Mouse (Mus musculus) heart, adult 11 months (tissue): ENCODE results near the gene Ttll3.

ENCODE experiments used
- DNase-seq: peaks from one replicate; pipeline ENCODE4 v3.0.0; 2022

Gene Ttll3

DNA sequence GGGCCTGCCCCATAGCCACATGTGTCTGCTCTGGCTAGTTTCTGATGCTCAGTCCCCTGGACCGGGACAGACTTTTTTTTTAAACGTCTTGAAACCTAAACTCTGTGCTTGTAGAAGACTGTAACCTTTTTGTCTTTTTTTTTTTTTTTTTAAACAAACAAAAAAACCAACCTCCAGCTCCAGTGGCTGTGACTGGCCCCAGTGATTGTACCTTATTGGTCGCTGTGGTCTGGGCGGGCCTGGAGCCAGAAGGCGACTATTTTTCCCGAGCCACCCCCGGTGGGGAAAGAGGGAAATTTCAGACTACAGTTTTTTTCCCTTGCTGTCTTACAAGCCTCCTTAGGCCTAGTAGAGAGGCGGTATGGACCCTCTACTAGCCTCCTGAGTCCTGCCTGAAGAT is at the start of gene Ttll3:
TSS of gene Ttll3 (plus strand) at position 301 of the 400 bp plus-strand sequence.
- no peak for DNase-seq

DNA sequence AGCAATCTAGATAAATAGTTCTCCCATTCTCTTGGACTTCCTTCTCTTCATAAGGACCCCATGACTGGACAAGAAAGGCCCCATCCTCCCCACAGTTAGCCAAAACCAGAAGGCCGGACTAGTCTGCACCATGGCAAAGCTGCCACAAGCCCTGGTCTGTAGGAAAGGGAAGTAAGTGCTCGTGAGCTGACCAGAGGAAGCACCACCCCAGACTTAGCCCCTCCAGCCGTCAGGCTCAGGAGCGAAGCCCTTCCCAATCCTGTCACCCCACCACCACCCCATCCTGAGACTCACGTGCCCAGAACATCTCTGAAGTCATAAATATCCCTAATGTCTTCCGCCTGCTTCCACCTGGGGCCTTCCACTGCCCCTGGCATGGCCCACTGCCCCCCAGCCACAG is 47.5 kb upstream of the Ttll3 start:
- peak; percentile 98 for DNase-seq

DNA sequence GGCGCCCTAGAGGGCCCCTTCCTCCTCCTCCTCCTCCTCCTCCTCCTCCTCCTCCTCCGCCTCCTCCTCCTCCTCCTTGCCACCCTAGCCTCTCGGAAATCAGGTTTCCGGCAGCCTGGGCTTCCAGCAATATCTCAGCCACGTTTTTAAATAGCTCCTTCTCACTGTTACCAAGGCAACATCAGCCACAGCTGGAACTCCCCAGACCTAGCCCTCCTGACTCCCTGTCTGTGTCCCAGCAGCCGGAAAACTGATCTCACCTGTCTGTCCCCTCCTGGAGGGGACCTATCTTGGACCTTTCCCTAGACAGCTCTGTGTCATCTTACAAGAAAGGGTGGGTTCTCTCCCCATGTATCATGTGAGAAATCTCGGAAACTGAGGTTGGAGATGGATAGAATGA is 46.8 kb upstream of the Ttll3 start:
- peak; percentile 94 for DNase-seq

DNA sequence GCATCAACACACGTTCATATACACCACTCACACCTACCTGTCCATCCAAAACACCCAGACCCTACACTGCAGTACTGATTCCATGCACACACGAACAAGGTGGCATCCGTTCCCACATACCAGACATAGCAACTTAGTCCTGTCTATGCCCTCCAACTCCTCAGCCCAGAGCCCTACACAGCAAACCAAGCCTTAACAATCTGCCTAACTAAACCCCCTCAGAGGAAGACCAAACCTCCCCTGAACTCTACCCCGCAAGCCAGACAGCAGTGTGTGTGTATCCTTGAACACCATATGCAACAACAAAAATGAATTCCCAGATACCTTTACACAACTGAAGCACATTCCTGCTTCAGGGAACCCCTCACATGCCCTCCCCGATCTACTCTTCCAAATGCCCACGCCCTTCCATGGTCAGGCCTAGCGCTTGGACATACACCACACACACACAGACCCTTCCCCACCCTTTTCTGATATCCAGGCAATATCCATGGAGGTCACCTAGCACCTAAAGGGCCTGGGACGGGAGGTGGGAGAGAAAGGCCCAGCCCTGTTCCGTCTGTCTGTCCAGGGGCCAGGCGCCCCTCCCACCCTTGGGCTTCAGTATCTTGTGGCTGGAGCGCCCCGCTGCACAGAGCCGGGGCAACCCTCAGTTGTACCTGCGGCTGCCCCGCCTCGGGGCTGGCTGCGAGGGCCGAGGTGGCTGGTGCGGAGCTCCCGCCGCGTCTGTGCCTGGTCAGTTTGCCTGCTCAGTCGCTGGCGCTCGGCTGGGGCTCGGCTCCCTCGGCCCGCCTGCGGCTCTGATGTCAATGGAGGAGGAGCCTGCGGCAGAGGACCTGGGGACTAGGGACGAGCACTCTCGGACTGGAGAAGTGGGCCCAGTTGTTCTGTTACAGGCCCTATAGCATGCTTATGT is 45.6 kb upstream of the Ttll3 start, which contains the start of gene Camk1:
TSS of gene Camk1 (minus strand) at position 808 of the 916 bp plus-strand sequence.
- DNase-seq: peak; percentile 99

DNA sequence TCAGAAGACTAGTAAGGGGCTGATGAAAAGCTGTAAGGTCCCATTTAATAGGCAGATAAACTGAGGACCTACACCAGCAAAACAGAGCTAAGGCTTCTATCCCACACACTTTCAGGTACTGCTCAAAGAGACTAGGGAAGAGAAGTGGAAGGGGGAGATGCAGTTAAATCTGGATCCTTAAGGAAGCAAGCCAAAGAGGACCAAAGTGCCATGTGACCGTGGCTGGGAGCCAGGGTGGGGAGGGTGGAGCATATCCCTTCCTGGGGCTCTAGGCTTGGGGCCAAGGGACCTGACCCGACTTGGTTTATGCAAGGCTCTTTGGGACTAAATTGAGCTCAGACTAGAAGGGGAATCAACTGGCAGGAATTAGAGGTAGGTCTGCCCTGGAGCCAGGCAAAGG is 44.7 kb upstream of the Ttll3 start:
- DNase-seq: peak; percentile 99

DNA sequence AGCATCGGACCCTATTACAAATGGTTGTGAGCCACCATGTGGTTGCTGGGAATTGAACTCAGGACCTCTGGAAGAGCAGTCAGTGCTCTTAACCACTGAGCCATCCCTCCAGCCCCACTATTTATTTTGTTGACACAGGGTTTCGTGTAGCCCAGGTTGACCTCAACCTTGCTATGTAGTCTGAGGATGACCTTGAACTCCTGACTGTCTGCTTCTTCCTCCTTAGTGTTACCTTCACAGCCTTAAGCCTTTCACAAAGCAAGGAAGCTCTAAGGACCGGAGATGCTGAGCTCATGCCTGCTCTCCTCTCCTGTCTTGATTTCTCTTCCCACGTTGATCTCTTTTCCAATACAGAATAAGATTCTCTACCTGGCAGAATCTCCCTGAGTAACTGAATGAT is 42.2 kb upstream of the Ttll3 start:
- DNase-seq: no peak

DNA sequence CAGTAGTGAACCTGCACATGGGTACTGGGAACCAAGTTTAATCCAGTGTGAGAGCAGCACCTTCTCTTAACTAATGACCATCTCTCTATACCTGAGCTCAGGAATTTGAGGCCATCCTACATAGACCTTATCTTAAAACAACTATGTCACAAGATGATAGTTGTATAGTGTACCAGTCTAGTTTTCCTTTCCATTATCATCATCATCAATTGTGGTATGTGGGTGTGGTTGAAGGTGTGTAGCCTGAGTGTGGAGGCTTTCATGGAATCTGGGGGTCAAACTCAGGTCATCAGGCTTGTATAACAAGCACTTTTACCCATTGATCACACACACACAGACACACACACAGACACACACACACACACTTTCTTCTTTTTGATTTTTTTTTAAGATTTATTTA is 38.5 kb upstream of the Ttll3 start:
- DNase-seq: peak; percentile 55

DNA sequence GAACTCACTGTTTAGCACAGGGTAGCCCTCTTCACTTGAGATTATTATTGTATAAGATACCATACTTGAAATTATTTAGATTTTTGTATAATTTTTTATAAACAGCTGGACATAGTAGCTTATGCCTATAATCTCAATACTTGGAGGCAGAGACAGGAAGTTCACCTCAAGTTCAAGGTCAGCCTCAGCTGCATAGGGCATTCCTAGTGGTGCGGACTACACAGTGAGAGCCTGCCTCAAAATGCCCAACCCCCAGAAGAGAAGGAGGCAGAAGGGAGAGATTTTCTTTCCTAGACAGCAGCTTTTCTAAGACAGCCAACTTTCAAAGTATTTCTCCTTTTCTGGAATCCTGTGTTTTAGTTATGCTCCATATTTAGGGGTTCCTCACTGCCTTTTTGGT is 37.9 kb upstream of the Ttll3 start:
- no peak for DNase-seq

DNA sequence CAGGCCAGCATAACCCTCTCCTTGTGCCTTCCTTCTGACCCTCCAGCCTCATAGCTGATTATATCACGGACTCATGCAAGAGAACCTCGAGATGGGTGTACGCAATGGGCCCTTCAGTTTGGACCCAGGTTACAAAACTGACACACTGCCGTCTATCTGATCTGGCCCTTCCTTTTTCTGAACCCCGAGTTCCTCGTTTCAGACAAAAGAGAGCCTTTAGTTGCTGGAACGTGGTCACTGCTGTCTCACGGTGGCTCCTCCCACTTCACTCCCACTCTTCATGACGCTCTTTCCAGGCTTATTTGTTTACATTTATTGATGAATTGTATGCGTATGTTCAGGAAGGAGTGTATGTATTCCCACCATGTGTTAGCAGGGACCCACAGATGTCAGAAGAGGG is 37.4 kb upstream of the Ttll3 start:
- peak; percentile 86 for DNase-seq

DNA sequence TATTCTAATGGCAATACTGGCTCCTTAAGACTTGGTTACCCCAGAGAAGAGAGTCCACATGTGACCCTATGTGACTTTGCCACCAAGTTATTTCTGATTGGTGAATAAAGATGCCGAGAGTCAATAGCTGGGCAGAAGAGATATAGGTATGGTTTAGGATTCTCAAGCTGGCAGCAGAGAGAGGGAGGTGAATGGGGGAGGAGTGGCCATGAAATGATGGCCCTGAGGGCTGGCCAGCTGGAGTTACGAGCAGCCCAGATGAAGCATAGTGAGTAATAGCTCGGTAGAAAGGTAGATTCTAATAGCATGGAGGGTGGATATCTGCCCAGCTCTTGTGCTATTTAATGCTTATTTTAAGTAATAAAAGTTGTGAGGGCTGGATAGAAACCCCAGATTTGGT is 36.2 kb upstream of the Ttll3 start:
- no peak for DNase-seq

DNA sequence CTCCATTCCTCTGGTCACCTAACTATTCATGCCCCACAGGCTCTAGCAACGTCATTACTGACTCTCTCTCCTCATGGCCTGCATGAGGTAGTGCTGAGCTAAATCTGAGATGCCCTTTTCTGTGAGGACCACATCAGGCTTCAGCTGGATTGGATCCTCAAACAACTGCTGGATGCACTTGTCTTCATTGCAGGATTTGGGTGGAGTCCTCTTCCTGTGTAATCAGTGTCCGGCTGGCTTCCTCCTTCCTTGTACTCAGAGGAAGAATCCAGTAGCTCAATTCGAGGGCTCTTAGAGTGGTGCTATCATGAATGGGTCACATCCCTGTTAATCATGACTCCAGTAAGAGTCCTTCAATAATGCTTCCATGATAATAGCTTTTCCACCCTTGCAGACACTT is 35.4 kb upstream of the Ttll3 start:
- peak; percentile 92 for DNase-seq

DNA sequence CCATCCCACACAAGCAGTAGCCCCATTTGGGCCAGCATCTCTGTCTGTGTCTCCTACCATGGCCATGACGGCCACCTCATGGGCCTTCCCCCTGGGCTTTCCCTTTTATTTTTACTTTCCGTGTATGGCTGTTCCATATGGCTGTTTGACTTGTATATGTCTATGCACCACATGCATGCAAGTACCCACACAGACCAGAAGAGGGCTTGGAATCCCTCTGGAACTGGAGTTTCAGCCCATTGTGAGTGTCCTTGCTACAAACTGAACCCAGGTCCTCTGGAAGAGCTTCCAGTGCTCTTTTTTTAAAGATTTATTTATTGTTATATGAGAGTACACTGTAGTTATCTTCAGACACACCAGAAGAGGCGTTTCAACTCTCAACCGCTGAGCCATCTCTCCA is 27.6 kb upstream of the Ttll3 start:
- no peak for DNase-seq

DNA sequence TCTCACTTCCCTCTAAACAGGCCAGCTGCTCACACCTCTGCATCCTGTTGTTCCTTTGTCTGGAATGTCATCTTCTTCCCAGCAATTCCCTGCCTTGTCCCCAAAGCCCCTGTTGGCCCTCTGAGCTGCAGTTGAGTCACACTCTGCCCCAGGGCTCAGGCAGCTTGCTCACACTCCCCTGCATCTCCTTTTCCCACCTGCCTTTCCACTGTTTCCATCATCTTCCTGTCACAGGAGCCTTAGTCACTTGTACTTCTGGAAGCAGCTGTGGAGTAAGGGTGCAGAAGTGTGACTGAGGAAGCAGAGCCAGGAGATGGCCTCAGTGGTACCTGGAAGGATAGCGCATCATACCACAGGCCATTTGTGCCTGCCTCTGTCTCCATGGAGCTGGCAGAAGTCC is 26.8 kb upstream of the Ttll3 start:
- DNase-seq: peak; percentile 60

DNA sequence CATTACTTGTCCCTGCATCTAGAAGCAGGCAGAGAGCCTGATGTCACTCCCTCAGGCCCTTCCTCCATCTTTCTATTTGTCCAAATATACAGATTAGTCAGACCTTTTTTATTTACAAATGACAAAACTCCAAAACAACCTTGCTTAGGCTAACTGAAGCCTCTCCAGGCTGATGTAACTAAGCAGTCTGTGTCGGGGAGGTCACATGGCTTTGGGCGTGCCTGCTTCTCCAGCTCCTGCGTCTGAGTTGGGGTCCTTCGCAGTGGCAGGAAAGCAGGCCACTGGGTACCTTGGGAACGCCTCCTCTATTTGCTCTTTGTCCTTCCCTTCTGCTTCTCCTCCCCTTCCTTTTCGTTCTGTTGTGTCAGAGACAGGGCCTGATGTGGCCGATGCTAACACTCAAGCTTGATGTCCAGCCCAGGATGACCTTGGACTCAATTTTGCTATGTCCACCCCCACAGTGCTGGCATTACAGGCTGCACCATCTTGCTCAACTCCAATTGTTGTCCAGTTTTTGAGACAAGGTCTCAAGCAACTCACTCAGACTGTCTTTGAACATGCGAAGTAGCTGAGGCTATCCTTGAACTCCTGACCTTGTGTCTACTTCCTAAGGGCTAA is 24.4 kb upstream of the Ttll3 start:
- DNase-seq: peak; percentile 74

DNA sequence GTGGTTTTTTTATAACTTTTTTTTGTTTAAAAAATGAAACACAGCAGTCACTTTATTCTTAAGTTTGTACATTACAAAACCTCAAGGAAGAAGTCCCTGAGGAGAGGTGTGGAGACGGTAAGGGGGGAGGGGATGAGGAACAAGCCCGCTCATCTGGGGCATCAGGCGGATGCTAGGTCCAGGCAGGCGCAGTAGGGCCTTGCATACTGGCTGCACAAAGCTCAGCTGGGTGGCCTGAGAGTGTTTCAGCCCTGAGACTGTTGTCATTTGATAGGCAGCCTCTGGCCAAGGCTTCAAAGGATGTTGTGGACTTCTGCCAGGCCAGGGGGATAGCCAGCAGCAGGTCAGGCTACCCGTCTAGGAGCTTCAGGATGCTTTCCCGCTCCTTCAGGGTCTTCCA is 22.4 kb upstream of the Ttll3 start:
- DNase-seq: peak; percentile 80

DNA sequence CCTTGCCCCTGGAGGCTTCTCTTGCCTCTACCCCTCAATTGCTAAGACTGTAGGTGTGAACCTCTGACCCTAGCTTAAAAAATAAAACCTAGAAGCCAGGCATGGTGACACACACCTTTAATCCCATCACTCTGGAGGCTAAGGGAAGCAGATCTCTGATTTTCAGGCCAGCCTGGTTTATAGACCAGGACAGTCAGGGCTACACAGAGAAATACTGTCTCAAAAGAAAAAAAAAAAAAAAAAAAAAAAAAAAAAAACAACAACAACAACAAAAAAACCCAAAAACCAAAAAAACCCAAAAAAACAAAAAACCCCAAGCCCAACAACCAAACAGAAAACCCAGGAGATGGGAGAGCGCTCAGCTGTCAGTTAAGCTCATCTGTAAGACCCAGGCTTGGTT is 21.5 kb upstream of the Ttll3 start:
- DNase-seq: no peak

DNA sequence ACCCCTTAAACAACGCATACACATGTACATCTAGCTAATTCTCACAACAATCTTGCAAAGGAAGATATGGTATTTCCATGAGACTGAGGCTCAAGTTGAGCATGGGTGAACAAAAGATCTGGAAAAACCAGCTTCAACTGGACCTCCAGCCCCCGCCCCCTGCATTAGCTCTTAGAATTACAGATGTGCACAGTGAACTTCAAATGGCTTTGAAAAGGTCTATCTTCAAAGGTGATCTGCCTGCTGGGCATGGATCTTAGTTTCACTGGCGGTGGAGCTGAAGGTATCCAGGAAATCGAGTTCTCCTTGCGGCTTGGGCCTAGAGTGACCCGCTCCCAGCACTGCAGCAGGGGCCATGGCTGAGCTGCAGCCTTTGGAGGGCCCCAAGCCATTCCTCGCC is 20.9 kb upstream of the Ttll3 start:
- DNase-seq: peak; percentile 45

DNA sequence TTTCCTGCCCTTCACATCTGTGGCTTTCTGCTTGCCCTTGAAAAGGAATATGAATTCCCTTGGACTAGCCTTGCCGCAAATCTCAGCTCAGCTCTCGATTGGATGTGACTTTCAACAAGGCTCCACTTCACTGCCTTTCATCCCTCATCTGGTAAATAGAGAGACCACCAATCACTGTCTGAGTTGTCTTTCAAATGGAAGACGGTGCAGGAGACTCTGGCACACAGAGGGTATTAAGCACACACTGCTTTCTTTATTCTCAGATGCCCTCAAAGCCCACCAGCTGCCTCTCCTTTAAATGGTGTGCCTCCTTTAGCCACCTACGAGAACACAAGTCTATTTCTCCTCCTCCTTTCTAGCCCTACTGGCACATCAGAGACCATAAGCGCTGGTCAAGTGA is 20.5 kb upstream of the Ttll3 start:
- peak; percentile 73 for DNase-seq

DNA sequence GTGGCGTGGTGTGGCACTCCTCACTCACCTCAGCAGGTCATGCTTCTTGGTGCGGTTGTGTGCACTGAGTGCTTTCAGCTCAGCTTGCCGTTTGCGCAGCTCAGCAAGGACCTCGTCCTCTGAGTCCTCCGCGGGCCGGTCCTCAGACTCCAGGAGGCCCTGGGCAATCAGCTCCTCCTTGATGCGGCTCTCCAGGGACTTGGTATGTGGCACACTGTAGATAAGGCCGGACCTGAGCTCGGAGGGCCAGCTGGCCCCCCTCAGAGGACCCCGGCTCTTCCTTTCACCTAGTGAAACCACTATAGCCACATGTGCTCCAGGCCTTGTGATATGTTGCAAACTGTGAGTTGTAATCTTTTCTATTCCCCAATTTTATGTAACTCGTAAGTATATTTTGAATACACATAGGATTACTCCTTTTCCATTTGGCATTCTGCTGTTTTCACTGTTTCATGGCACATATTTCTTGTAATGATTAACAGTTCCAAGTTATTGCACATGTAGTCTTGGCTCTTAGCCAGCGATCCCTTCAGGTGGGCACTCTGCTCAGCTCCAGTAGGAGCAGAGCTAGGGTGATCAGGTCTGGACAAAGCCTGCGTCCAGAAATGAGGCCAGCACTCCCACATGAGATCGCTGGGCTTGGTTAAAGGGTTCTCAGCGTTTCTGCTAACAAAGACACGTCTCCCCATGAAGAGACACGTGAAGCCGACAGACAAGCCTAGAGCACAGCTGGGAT is 18.7 kb upstream of the Ttll3 start:
- peak; percentile 80 for DNase-seq

DNA sequence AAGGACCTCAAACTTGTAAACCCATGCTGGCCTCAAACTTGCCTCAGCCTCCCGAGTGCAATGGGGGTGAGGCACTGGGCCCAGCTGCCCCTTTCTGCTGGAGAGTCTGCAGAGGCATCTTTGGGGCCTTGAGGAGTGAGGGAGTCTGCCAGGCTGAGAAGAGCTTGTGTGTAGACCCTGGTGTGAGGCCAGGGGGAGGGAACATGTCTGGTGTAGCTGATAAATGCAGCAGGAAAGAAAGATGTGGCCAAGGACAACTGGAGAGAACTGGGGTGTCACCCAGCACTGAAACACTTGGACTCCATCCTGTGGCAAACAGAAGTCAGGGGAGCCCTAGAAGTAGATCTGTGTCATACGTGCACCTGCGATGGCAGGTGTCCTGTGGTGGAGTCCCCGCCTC is 15.6 kb upstream of the Ttll3 start:
- no peak for DNase-seq

DNA sequence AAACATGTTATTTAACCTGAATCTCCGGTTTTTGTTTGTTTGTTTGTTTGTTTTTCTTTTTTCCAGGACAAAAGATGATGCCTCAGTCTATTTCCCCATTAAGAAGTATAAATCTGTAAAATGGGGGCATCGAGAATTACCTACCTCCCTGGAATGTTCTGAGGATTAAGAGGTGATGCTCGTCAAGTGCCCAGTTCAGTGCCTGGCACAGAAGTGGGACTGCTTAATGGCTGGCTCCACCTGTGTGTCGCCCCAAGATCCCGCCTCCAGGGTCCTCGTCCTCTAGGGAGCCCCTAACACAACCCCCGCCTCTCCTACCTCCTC is 11.9 kb upstream of the Ttll3 start:
- DNase-seq: no peak

DNA sequence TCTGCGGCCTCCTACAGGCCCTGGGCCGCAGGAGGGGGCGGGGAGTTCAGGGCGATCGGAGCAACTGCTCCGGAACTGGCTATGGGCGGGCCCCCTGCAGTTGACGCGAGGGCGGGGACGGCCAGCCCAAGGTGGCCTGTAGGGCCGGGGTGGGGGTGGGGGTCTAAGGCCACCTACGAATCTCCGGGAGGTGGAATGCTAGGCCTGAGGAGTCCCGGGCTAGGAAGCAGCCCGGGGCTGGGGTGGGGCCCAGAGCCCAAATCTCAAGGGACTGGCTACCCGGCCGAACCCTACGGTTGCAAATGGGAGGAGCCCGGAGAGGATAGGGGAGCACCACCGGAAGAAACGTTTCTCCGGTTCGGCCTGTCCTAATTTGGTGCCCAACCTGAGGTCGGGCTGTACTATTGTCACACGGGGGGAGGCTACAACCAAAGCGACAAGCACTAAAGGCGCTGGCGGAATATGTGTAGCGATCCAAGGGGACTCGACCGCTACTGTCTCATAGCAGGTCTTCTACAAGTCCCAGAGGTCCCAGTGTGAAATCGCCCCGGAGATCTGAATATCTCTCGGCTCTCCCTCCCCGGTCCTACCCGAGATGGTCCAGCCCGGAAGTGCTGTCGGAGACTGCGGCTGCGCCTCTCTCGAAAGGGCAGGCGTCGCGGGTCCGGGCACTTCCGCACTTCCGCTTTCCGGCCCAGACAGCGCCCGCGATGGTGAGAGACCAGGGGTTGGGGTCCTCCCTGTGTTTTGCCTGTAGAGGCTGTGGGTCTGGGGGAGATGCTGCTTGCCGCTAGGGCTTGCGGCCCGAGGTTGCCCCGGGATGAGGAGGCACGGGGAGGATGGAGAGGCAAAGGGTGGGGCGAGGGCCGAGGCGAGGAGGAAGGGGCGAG is 11.3 kb upstream of the Ttll3 start, which contains the start of the genes Tada3 and Arpc4:
TSS of gene Tada3 (minus strand) at position 388 of the 890 bp plus-strand sequence.
TSS of gene Arpc4 (plus strand) at position 620 of the 890 bp plus-strand sequence.
- DNase-seq: peak; percentile 100

DNA sequence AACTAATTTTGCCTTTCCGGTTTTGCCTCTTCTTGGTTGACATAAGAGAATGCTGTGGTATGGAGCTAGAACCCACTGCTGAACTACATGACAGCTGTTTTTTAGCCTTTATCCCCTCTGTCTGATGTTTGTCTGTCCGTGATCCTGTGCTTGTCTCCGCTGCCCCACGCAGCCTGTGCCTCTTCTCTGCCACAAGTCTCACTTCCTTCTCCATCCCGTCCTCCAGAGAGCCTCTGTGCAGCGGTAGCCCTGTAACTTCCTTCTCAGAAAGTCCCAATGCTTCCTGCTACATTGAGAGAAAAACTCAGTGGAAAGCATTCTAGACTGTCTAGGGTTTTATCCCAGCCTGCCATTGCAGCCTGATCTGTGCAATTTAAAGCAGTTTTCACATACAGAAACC is 9.8 kb upstream of the Ttll3 start:
- DNase-seq: peak; percentile 94
